Mouse (Mus musculus) bone marrow, adult 2 months (tissue): ENCODE data around the gene Nkx1-2.

Experiments
- CTCF ChIP-seq: fragments of 200-500 bp; IDR thresholded peaks from 2 replicates; pipeline ENCODE4 v1.5.1; 2011; ENCODE audit warnings: low read length, control low read depth; ENCODE audit not compliant: control insufficient read depth, insufficient read depth
- POLR2A ChIP-seq: fragments of 200-500 bp; IDR thresholded peaks from 2 replicates; pipeline ENCODE4 v1.6.1; 2011; ENCODE audit warnings: low read depth, mild to moderate bottlenecking, control low read depth, low read length, borderline replicate concordance; ENCODE audit not compliant: control insufficient read depth

DNA sequence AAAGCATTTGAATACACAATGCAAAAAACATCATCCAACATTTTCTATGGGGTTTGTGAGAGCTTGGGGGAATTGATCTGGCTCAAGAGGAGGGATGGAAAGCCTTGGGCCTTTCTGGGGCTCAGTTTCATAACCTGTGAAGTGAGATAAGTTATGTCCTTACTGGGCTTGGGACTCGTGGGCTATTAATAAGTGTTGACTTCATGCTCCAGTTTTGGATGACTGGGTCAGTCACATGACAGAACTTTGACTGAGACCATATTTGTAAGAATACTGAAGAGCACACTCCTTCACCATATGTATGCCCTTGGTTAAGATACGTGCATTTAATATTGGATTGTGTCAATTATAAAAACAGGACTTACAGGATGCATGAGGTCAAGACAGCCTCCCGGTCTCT is 28.0 kb upstream of the Nkx1-2 start:
- no peak for TF ChIP-seq POLR2A
- TF ChIP-seq CTCF, result no peak
